Mouse (Mus musculus): ENCODE results near the gene Cacna1g. TPM values are rescaled to one million over a fixed set of nuclear protein-coding genes. Genes with fewer than 3 reads are reported as not detected.
A peak's percentile ranks its signal among the peaks of the same experiment; 100 is the strongest.
"Not testable (repeated sequence)": the region's sequence is repeated elsewhere in the genome, so short reads cannot be mapped to it uniquely, and the experiment has no call there.

Cacna1g gene
- polyA plus RNA-seq, 1 experiment from 2014 or later: 13.6 TPM

- Histone ChIP-seq H3K36me3 (peaks cover 63% of the 10 kb centered on the region), H3K27me3 (peaks cover 24% of the 10 kb centered on the region), H3K9ac (no peak overlapping the region), H3K4me1 (replicated peaks) (peaks cover 73% of the 10 kb centered on the region), H3K9me3 (no peaks in the 10 kb centered on the region), H3K4me3 (no peak overlapping the region), H3K27ac (peak overlapping the region; percentile 84), H3K4me2 (no peak overlapping the region)
- ATAC-seq (ENCODE audit: low FRiP score): no peak
- 61% methylated on average over 2 of the region's 2 CpGs for WGBS
Observed at GRCm38 (mm10) chr11:94412562-94412961, 61.4 kb downstream of the Cacna1g start.

GRCm38 (mm10) chr11:94407803-94408321, 66.1 kb downstream of the Cacna1g start:
- Histone ChIP-seq H3K4me1 (replicated peaks) (peaks cover 75% of the 10 kb centered on the region), H3K4me2 (no peak overlapping the region), H3K27me3 (0 out of 2 replicates have a peak, but pooled peaks cover 2% of the 10 kb centered on the region), H3K36me3 (peaks cover 31% of the 10 kb centered on the region), H3K4me3 (no peak overlapping the region), H3K9me3 (no peaks in the 10 kb centered on the region), H3K9ac (peak overlapping the region; percentile 43; the same call in 1 of the 2 replicates), H3K27ac (peak overlapping the region; percentile 94)
- WGBS: 18% methylated on average over 11 of the region's 11 CpGs
- ATAC-seq (ENCODE audit: low FRiP score): peak; percentile 69

GRCm38 (mm10) chr11:94405348-94405747, 68.7 kb downstream of the Cacna1g start:
- Histone ChIP-seq H3K4me3 (no peak overlapping the region), H3K4me2 (no peak overlapping the region), H3K36me3 (peaks cover 17% of the 10 kb centered on the region), H3K9ac (no peak overlapping the region), H3K4me1 (replicated peaks) (peaks cover 59% of the 10 kb centered on the region), H3K27ac (no peak overlapping the region), H3K9me3 (no peaks in the 10 kb centered on the region), H3K27me3 (no peaks in the 10 kb centered on the region)
- 55% methylated on average over 6 of the region's 6 CpGs for WGBS
- ATAC-seq (ENCODE audit: low FRiP score): no peak

- H3K9ac ChIP-seq: 0 out of 2 replicates have a peak overlapping the region, but pooled peaks have one; percentile 13
- WGBS: 26% methylated on average over 11 of the region's 11 CpGs
- no peak for ATAC-seq (ENCODE audit: low FRiP score)
- peaks cover 12% of the 10 kb centered on the region for H3K36me3 ChIP-seq
- H3K27me3 ChIP-seq: no peaks in the 10 kb centered on the region
- no peak overlapping the region for H3K27ac ChIP-seq
- no peak overlapping the region for H3K4me2 ChIP-seq
- no peak overlapping the region for H3K4me3 ChIP-seq
- no peaks in the 10 kb centered on the region for H3K9me3 ChIP-seq
- H3K4me1 ChIP-seq (replicated peaks): peaks cover 54% of the 10 kb centered on the region
Observed at GRCm38 (mm10) chr11:94404641-94405260, 69.2 kb downstream of the Cacna1g start.

DNA sequence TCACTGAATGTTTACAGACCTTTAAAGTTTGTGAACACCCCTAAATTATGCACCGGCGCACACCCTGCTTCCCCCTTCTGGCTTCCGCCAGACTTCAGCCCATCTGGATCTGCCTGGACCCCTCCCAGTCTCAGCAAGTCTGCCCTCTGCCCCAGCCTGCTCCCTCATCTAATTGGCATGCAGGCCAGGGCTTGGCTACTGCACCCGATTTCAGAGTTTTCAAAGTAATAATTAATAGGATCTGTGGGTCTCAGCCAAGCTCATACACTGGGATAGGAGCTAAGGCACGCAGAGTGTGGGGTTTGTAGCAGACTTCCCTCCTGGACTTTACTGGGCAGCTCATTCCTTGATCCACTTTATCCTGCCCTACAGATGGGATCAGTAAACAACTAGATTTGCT, 69.8 kb downstream of the Cacna1g start:
- no peak overlapping the region for H3K4me2 ChIP-seq
- no peaks in the 10 kb centered on the region for H3K27me3 ChIP-seq
- H3K9ac ChIP-seq: 0 out of 2 replicates have a peak overlapping the region, but pooled peaks have one; percentile 13
- 54% methylated on average over 5 of the region's 5 CpGs for WGBS
- peaks cover 6% of the 10 kb centered on the region for H3K36me3 ChIP-seq
- no peaks in the 10 kb centered on the region for H3K9me3 ChIP-seq
- no peak for ATAC-seq (ENCODE audit: low FRiP score)
- H3K4me1 ChIP-seq (replicated peaks): peaks cover 48% of the 10 kb centered on the region
- no peak overlapping the region for H3K4me3 ChIP-seq
- no peak overlapping the region for H3K27ac ChIP-seq

GRCm38 (mm10) chr11:94403757-94404156, 70.2 kb downstream of the Cacna1g start:
- no peak overlapping the region for H3K27ac ChIP-seq
- no peak overlapping the region for H3K9ac ChIP-seq
- no peak for ATAC-seq (ENCODE audit: low FRiP score)
- no peak overlapping the region for H3K4me2 ChIP-seq
- peaks cover 44% of the 10 kb centered on the region for H3K4me1 ChIP-seq (replicated peaks)
- H3K36me3 ChIP-seq: peaks cover 2% of the 10 kb centered on the region; the same call in 1 of the 2 replicates
- H3K9me3 ChIP-seq: no peaks in the 10 kb centered on the region
- H3K27me3 ChIP-seq: no peaks in the 10 kb centered on the region
- H3K4me3 ChIP-seq: no peak overlapping the region
- WGBS: 84% methylated on average over 10 of the region's 10 CpGs

DNA sequence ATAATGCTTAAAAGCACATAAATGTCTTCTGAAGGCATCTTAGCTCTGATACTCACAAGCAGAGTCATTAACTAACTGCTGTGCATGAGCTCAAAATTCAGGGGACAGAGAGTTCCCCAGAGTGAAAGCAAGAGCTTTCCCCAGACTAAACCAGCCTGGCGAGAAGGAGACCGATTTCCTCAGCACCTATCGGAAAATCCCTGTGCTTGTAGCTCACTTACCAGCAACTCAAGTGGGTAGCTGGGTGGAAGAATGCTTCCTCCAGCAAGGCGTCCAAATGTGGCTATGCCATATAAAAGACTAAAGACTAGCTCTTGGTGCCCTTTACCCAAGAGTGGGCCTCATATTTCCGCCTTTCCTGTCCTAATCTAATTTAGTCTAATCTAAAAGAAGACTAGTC, 71.3 kb downstream of the Cacna1g start:
- no peak overlapping the region for H3K9ac ChIP-seq
- H3K27ac ChIP-seq: no peak overlapping the region
- H3K4me3 ChIP-seq: no peak overlapping the region

GRCm38 (mm10) chr11:94402029-94402428, 72.0 kb downstream of the Cacna1g start:
- H3K36me3 ChIP-seq; H3K9ac ChIP-seq; H3K9me3 ChIP-seq; ATAC-seq (ENCODE audit: low FRiP score); H3K27ac ChIP-seq; H3K27me3 ChIP-seq; H3K4me2 ChIP-seq; H3K4me3 ChIP-seq: not testable (repeated sequence)
- WGBS: 89% methylated on average over 4 of the region's 4 CpGs
- H3K4me1 ChIP-seq (replicated peaks): peaks cover 28% of the 10 kb centered on the region

More for the DNA sequence above, 71.3 kb downstream of the Cacna1g start:
- no peak for ATAC-seq (ENCODE audit: low FRiP score)
- Histone ChIP-seq H3K4me1 (replicated peaks) (peaks cover 35% of the 10 kb centered on the region), H3K4me2 (no peak overlapping the region), H3K9me3 (no peaks in the 10 kb centered on the region), H3K36me3 (no peaks in the 10 kb centered on the region), H3K27me3 (no peaks in the 10 kb centered on the region)
- 87% methylated on average over 5 of the region's 5 CpGs for WGBS

- no peaks in the 10 kb centered on the region for H3K36me3 ChIP-seq
- H3K9ac ChIP-seq: no peak overlapping the region
- no peaks in the 10 kb centered on the region for H3K9me3 ChIP-seq
- no peak overlapping the region for H3K4me3 ChIP-seq
- 69% methylated on average over 6 of the region's 6 CpGs for WGBS
- no peak overlapping the region for H3K27ac ChIP-seq
- H3K27me3 ChIP-seq: no peaks in the 10 kb centered on the region
- no peak for ATAC-seq (ENCODE audit: low FRiP score)
- peaks cover 18% of the 10 kb centered on the region for H3K4me1 ChIP-seq (replicated peaks)
- H3K4me2 ChIP-seq: no peak overlapping the region
Observed at GRCm38 (mm10) chr11:94400996-94401395, 73.0 kb downstream of the Cacna1g start.

- no peaks in the 10 kb centered on the region for H3K36me3 ChIP-seq
- H3K4me3 ChIP-seq: no peak overlapping the region
- H3K9me3 ChIP-seq: no peaks in the 10 kb centered on the region
- H3K27ac ChIP-seq: no peak overlapping the region
- H3K4me1 ChIP-seq (replicated peaks): peaks cover 7% of the 10 kb centered on the region
- H3K27me3 ChIP-seq: peaks cover 24% of the 10 kb centered on the region
- no peak for ATAC-seq (ENCODE audit: low FRiP score)
- H3K9ac ChIP-seq: no peak overlapping the region
- H3K4me2 ChIP-seq: no peak overlapping the region
- 86% methylated on average over 7 of the region's 7 CpGs for WGBS
Observed at GRCm38 (mm10) chr11:94394107-94394506, 79.9 kb downstream of the Cacna1g start.

GRCm38 (mm10) chr11:94393490-94393889, 80.5 kb downstream of the Cacna1g start:
- H3K27ac ChIP-seq; H3K4me3 ChIP-seq; H3K36me3 ChIP-seq; H3K4me1 ChIP-seq (replicated peaks); H3K4me2 ChIP-seq; H3K9ac ChIP-seq; ATAC-seq (ENCODE audit: low FRiP score); H3K9me3 ChIP-seq: not testable (repeated sequence)
- H3K27me3 ChIP-seq: peaks cover 24% of the 10 kb centered on the region
- 94% methylated on average over 4 of the region's 4 CpGs for WGBS

DNA sequence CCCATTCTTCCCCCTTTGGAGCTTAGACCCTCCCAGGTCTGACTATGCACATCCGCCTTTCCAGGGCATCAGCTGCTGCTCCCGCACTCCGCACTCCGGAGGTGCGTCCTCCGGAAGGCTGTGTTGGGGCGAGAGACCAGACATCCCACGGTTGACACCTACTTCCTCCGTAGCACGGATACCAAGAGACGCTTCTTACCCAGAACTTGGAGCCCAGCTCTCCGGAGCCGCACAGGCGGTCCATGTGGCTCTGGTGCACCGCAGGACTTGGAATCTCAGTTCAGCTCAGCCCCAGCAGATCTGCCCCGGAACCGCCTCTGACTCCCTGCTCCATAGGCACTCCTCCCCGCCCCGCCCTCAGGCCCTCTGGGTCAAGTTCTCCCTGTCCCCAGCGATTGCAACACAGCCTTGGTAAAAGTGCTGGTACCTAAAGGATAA, 81.3 kb downstream of the Cacna1g start, which contains the start of gene Abcc3:
Abcc3 (minus strand) TSS at position 326 of the 438 bp plus-strand sequence.
- Histone ChIP-seq H3K4me3 (peak within 1 kb of the TSS; percentile 18), H3K27me3 (peaks cover 24% of the 10 kb centered on the region)
- WGBS: 11% methylated on average over 20 of the region's 20 CpGs

DNA sequence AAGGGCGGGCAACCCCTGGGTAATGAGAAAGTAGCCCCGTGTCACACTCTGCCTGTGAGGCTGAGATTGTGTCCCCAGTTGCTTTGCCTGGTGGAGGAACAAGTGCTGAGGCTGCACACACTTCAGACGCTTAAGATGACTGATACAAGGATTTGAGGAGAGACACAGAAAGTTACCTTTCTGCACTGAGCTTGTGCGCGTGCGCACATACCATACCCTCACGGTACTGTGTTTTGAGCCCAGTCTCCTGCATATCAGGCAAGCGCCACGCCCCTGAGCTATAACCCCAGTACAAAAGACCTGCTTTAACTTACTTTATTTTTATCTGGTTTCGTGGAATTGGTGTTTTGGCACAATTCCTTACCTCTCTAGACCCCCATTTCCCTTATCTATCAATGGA, 82.3 kb downstream of the Cacna1g start:
- 88% methylated on average over 10 of the region's 10 CpGs for WGBS
- Histone ChIP-seq H3K4me3 (no peak overlapping the region), H3K36me3 (no peaks in the 10 kb centered on the region), H3K9me3 (no peaks in the 10 kb centered on the region), H3K27ac (no peak overlapping the region), H3K4me1 (replicated peaks) (peaks cover 9% of the 10 kb centered on the region), H3K27me3 (peaks cover 24% of the 10 kb centered on the region), H3K9ac (no peak overlapping the region), H3K4me2 (no peak overlapping the region)
- ATAC-seq (ENCODE audit: low FRiP score): no peak

More for the DNA sequence above, 81.3 kb downstream of the Cacna1g start, which contains the start of gene Abcc3:
- no peaks in the 10 kb centered on the region for H3K36me3 ChIP-seq
- no peak within 1 kb of the TSS for H3K9ac ChIP-seq
- H3K4me2 ChIP-seq: peak within 1 kb of the TSS; percentile 42
- peaks cover 7% of the 10 kb centered on the region for H3K4me1 ChIP-seq (replicated peaks)
- H3K27ac ChIP-seq: no peak within 1 kb of the TSS
- no peak for ATAC-seq (ENCODE audit: low FRiP score)
- H3K9me3 ChIP-seq: no peaks in the 10 kb centered on the region

All from hindbrain, embryonic 13.5 days (tissue).